ENCODE assay signal across 8 mouse cellular contexts in genomic region chr6:121352276-121352675, GRCm38 (mm10).
"Had no signal": no experiment of that assay in that cellular context is flagged by ENCODE, and none has a peak within 500 bp of the region (broad histone marks: within the 10 kb centered on the region; RNA-seq: fewer than 3 reads in every experiment).

No protein-coding gene starts in this region.

- DNase-seq: kidney, adult 2 months; kidney, postnatal 25 days; liver; lung, embryonic 14.5 days; lung, postnatal 10 days; right cerebral cortex, adult 18-20 months; thymus, adult 18-20 months; thymus, postnatal 14 days had no signal
